Mouse (Mus musculus) kidney, adult 2 months (tissue): ENCODE data around the gene Ccdc162.

Experiments used
- CTCF ChIP-seq: fragments of 200-500 bp; conservative IDR thresholded peaks from 2 replicates; pipeline ENCODE4 v1.5.1; 2011; ENCODE audit warnings: low read depth, mild to moderate bottlenecking, control low read depth, low read length, moderate library complexity, mixed read lengths; ENCODE audit not compliant: insufficient read depth, insufficient read length
- POLR2A ChIP-seq: fragments of 200-500 bp; IDR thresholded peaks from one replicate; pipeline ENCODE4 v1.6.1; 2011; ENCODE audit warnings: low read depth, low read length, control low read depth

DNA sequence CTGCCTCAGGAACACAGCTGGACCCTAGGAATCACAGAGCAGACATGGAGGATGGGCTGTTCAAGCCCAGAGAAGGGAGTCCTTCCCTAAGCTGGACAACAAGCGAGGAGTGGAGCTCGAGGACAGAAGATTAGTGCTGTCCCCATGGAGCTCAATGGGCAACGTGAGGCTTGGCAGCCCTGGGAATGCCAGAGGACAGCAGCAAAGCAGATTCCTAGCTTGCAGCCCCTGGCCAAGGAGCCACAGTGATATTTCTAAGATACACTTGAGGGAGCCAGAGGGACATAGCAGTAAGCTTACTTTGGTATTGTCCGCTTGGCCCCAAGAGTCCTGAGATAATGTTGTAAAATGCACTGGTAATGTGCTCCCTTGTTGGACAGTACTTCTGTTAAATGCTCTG lies 25.5 kb downstream of the Ccdc162 start:
- TF ChIP-seq CTCF (no peak), POLR2A (no peak)
